Mouse (Mus musculus) ES-E14 (cell line): ENCODE results near the gene 5830473C10Rik.

Source experiments
- CHD2 ChIP-seq: IDR thresholded peaks from 2 replicates; pipeline ENCODE4 v1.6.1; 2014; ENCODE audit warnings: mild to moderate bottlenecking, low read depth, low read length, inconsistent platforms
- HCFC1 ChIP-seq: IDR thresholded peaks from 2 replicates; pipeline ENCODE4 v1.6.1; 2012; ENCODE audit warnings: low read length, inconsistent platforms, borderline replicate concordance; ENCODE audit not compliant: insufficient read depth
- MAFK ChIP-seq: IDR thresholded peaks from 2 replicates; pipeline ENCODE4 v1.6.1; 2014; ENCODE audit warnings: mild to moderate bottlenecking, low read depth, low read length, inconsistent platforms; ENCODE audit not compliant: insufficient read depth
- ZC3H11A ChIP-seq: IDR thresholded peaks from 2 replicates; pipeline ENCODE4 v1.6.1; 2012; ENCODE audit warnings: low read depth, mild to moderate bottlenecking, inconsistent platforms, low read length, borderline replicate concordance
- ZNF384 ChIP-seq: IDR thresholded peaks from 2 replicates; pipeline ENCODE4 v1.6.1; 2012; ENCODE audit warnings: low read depth, low read length, inconsistent platforms

- no peak for TF ChIP-seq CHD2
- no peak for TF ChIP-seq ZC3H11A
- no peak for TF ChIP-seq ZNF384
- TF ChIP-seq HCFC1 = no peak
- TF ChIP-seq MAFK = no peak
These were observed 27.2 kb downstream of the 5830473C10Rik start for GRCm38 (mm10) chr5:90588104-90588503.
